Mouse (Mus musculus) liver, embryonic 12.5 days (tissue): ENCODE results near the gene Cd151. TPM values are rescaled to one million over a fixed set of nuclear protein-coding genes. Genes with fewer than 3 reads are reported as not detected.
A peak's percentile ranks its signal among the peaks of the same experiment; 100 is the strongest.
"Not testable (repeated sequence)": the region's sequence is repeated elsewhere in the genome, so short reads cannot be mapped to it uniquely, and the experiment has no call there.

Experiments used
- ATAC-seq: fragments of 200-750 bp; cut with Nextera tagmentation; 2 replicates; pipeline ENCODE4 v1.8.0; 2017; ENCODE audit warnings: moderate number of reproducible peaks, mild to moderate bottlenecking, moderate library complexity
- H3K27ac ChIP-seq: fragments of 300-500 bp; sonication (generic); 2 replicates; pipeline ENCODE4 v1.5.1; 2016; ENCODE audit warnings: mild to moderate bottlenecking
- H3K27me3 ChIP-seq: fragments of 300-500 bp; sonication (generic); replicated peaks from 2 replicates; pipeline ENCODE4 v1.6.1; 2016; ENCODE audit warnings: mild to moderate bottlenecking, moderate library complexity
- H3K36me3 ChIP-seq: fragments of 300-500 bp; sonication (generic); 2 replicates; pipeline ENCODE4 v1.6.1; 2016; ENCODE audit warnings: mild to moderate bottlenecking, moderate library complexity
- H3K4me1 ChIP-seq: fragments of 300-500 bp; sonication (generic); 2 replicates; pipeline ENCODE4 v1.6.1; 2016
- H3K4me2 ChIP-seq: fragments of 300-500 bp; sonication (generic); 2 replicates; pipeline ENCODE4 v1.6.1; 2016; ENCODE audit warnings: mild to moderate bottlenecking, moderate library complexity
- H3K4me3 ChIP-seq: fragments of 300-500 bp; sonication (generic); 2 replicates; pipeline ENCODE4 v1.5.1; 2016; ENCODE audit warnings: mild to moderate bottlenecking, moderate library complexity
- H3K9ac ChIP-seq: fragments of 300-500 bp; sonication (generic); 2 replicates; pipeline ENCODE4 v1.6.1; 2016; ENCODE audit warnings: mild to moderate bottlenecking, moderate library complexity
- H3K9me3 ChIP-seq: fragments of 300-500 bp; sonication (generic); replicated peaks from 2 replicates; pipeline ENCODE4 v1.6.1; 2016; ENCODE audit warnings: mild to moderate bottlenecking, moderate library complexity
- WGBS: fragments of 180-500 bp; shearing (Covaris S2); methylation state at CpG from one replicate; pipeline ENCODE4 v1.1.7; 2016; ENCODE audit not compliant: insufficient replicate concordance; 5-methylcytosine and 5-hydroxymethylcytosine counted together
- polyA plus RNA-seq: library from polyadenylated mRNA; unstranded; fragments of >200 nt; fragmentation: Nextera tagmentation; extraction: Ambion mirVana; gene quantifications from 2 replicates; pipeline ENCODE4 v1.2.1, GENCODE M21; 2016

Gene Cd151
- polyA plus RNA-seq, 1 experiment from 2014 or later, result 5.7 TPM

- Histone ChIP-seq H3K9me3 (no peaks in the 10 kb centered on the region), H3K4me1 (peaks cover 81% of the 10 kb centered on the region), H3K9ac (no peak overlapping the region), H3K27ac (peak overlapping the region; percentile 15), H3K4me3 (0 out of 2 replicates have a peak overlapping the region, but pooled peaks have one; percentile 65), H3K36me3 (peaks cover 60% of the 10 kb centered on the region), H3K27me3 (no peaks in the 10 kb centered on the region), H3K4me2 (no peak overlapping the region)
- WGBS, result 89% methylated on average over 12 of the region's 12 CpGs
- ATAC-seq, result no peak
These were observed 28.8 kb upstream of the Cd151 start for GRCm38 (mm10) chr7:141438201-141438968.

- Histone ChIP-seq H3K9ac (no peak overlapping the region), H3K36me3 (peaks cover 52% of the 10 kb centered on the region), H3K4me3 (no peak overlapping the region), H3K4me2 (no peak overlapping the region), H3K27ac (no peak overlapping the region), H3K27me3 (no peaks in the 10 kb centered on the region), H3K4me1 (peaks cover 78% of the 10 kb centered on the region), H3K9me3 (no peaks in the 10 kb centered on the region)
- no peak for ATAC-seq
- 90% methylated on average over 10 of the region's 10 CpGs for WGBS
These were observed 28.0 kb upstream of the Cd151 start for GRCm38 (mm10) chr7:141439140-141439679.

DNA sequence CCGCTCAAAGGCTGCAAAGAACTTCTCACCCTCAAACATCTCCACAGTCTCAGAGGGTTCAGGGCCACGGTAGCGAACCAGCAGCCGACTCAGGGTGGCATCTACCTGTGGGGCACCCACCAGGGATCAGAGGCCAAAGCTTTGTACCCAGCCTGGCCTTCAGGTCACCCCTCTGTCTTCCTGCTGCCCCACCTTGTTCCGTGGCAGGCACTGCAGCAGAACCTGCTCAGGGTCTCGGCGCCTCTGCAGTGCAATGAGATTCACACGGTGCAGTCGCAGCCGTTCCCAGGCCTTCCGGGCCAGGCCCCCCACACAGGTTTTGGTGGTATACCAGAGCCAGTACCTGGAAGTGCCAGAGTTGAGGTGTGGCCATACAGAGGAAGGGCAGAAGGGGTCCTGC lies 27.4 kb upstream of the Cd151 start:
- 93% methylated on average over 11 of the region's 11 CpGs for WGBS
- ATAC-seq, result no peak
- H3K27me3 ChIP-seq, result no peaks in the 10 kb centered on the region
- no peak overlapping the region for H3K4me2 ChIP-seq
- H3K36me3 ChIP-seq, result peaks cover 52% of the 10 kb centered on the region
- H3K9ac ChIP-seq, result no peak overlapping the region
- no peak overlapping the region for H3K4me3 ChIP-seq
- peaks cover 78% of the 10 kb centered on the region for H3K4me1 ChIP-seq
- no peak overlapping the region for H3K27ac ChIP-seq
- no peaks in the 10 kb centered on the region for H3K9me3 ChIP-seq

DNA sequence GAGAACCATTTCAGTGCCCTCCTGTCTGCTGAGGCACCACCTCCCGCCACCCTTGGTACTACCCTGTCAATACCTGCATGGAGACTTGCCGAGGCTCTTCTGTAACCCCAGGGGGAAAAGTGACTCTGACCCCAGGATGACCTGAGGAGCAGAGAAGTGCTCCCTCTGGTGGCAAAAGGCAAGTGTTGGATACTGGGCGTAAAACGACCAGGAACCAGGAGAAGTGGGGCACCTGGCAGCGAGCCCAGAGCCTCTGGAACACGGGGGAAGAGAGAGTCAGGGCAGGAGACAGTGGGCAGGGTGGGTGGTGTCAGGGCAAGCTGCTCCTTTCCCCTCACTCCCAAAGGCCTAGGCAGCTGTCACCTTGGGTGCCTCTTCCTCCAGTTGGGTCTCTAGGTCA lies 26.6 kb upstream of the Cd151 start:
- Histone ChIP-seq H3K36me3 (peaks cover 52% of the 10 kb centered on the region), H3K4me2 (no peak overlapping the region), H3K4me1 (peaks cover 72% of the 10 kb centered on the region), H3K4me3 (no peak overlapping the region), H3K27me3 (no peaks in the 10 kb centered on the region), H3K9ac (peak overlapping the region; percentile 83; the same call in 1 of the 2 replicates), H3K9me3 (no peaks in the 10 kb centered on the region), H3K27ac (no peak overlapping the region)
- no peak for ATAC-seq
- WGBS, result 46% methylated on average over 6 of the region's 6 CpGs

- 93% methylated on average over 9 of the region's 9 CpGs for WGBS
- peaks cover 70% of the 10 kb centered on the region for H3K4me1 ChIP-seq
- peak overlapping the region; percentile 90 for H3K4me2 ChIP-seq
- ATAC-seq, result no peak
- no peak overlapping the region for H3K27ac ChIP-seq
- H3K9ac ChIP-seq, result peak overlapping the region; percentile 83; the same call in 1 of the 2 replicates
- H3K36me3 ChIP-seq, result peaks cover 52% of the 10 kb centered on the region
- peak overlapping the region; percentile 68; the same call in 1 of the 2 replicates for H3K4me3 ChIP-seq
- no peaks in the 10 kb centered on the region for H3K27me3 ChIP-seq
- H3K9me3 ChIP-seq, result no peaks in the 10 kb centered on the region
These were observed 25.7 kb upstream of the Cd151 start for GRCm38 (mm10) chr7:141441460-141441859.

GRCm38 (mm10) chr7:141442199-141442598 lies 25.0 kb upstream of the Cd151 start:
- peak overlapping the region; percentile 83 for H3K9ac ChIP-seq
- no peaks in the 10 kb centered on the region for H3K27me3 ChIP-seq
- H3K4me2 ChIP-seq, result peak overlapping the region; percentile 90
- H3K4me1 ChIP-seq, result peaks cover 67% of the 10 kb centered on the region
- no peaks in the 10 kb centered on the region for H3K9me3 ChIP-seq
- 89% methylated on average over 13 of the region's 13 CpGs for WGBS
- ATAC-seq, result no peak
- peaks cover 52% of the 10 kb centered on the region for H3K36me3 ChIP-seq
- 0 out of 2 replicates have a peak overlapping the region, but pooled peaks have one; percentile 75 for H3K27ac ChIP-seq
- H3K4me3 ChIP-seq, result peak overlapping the region; percentile 68

GRCm38 (mm10) chr7:141443081-141443821 lies 23.9 kb upstream of the Cd151 start:
- WGBS, result 26% methylated on average over 12 of the region's 12 CpGs
- peak; percentile 23 for ATAC-seq
- peak overlapping the region; percentile 75 for H3K27ac ChIP-seq
- no peaks in the 10 kb centered on the region for H3K27me3 ChIP-seq
- no peaks in the 10 kb centered on the region for H3K9me3 ChIP-seq
- H3K9ac ChIP-seq, result peak overlapping the region; percentile 83
- H3K4me3 ChIP-seq, result peak overlapping the region; percentile 68
- H3K4me2 ChIP-seq, result peak overlapping the region; percentile 90
- H3K36me3 ChIP-seq, result peaks cover 49% of the 10 kb centered on the region
- peaks cover 57% of the 10 kb centered on the region for H3K4me1 ChIP-seq

- Histone ChIP-seq H3K4me2 (peak within 1 kb of the TSS; percentile 90), H3K4me3 (peak within 1 kb of the TSS; percentile 68), H3K36me3 (peaks cover 49% of the 10 kb centered on the region), H3K9ac (peak within 1 kb of the TSS; percentile 83), H3K27me3 (no peaks in the 10 kb centered on the region), H3K27ac (peak within 1 kb of the TSS; percentile 75), H3K9me3 (no peaks in the 10 kb centered on the region), H3K4me1 (peaks cover 62% of the 10 kb centered on the region)
- under 1% methylated on average over 25 of the region's 25 CpGs for WGBS
- peak; percentile 69 for ATAC-seq
These were observed 23.4 kb upstream of the Cd151 start, which contains the start of gene Pidd1 for GRCm38 (mm10) chr7:141443828-141444237. Gene Pidd1, minus strand, starts transcription at chr7:141444025.

DNA sequence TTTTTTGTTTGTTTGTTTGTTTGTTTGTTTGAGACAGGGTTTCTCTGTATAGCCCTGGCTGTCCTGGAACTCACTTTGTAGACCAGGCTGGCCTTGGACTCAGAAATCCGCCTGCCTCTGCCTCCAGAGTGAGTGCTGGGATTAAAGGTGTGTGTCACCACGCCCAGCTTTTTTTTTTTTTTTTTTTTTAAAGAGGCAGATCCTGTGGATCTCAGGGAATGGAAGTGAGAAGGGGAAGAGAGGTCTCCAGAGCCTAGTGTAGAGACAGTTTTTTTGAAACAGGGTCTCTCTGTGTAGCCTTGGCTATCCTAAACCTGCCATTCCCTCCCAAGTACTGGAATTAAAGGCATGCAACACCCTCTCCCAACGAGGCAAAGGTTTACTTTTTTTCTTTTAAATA lies 20.8 kb upstream of the Cd151 start:
- Histone ChIP-seq H3K27ac (peak overlapping the region; percentile 90; the same call in 1 of the 2 replicates), H3K36me3 (peaks cover 49% of the 10 kb centered on the region), H3K4me2 (peak overlapping the region; percentile 71), H3K4me1 (peaks cover 76% of the 10 kb centered on the region), H3K4me3 (peak overlapping the region; percentile 90; the same call in 1 of the 2 replicates)
- not testable (repeated sequence) for H3K9ac ChIP-seq, H3K27me3 ChIP-seq, H3K9me3 ChIP-seq, ATAC-seq
- 53% methylated on average over 3 of the region's 3 CpGs for WGBS

DNA sequence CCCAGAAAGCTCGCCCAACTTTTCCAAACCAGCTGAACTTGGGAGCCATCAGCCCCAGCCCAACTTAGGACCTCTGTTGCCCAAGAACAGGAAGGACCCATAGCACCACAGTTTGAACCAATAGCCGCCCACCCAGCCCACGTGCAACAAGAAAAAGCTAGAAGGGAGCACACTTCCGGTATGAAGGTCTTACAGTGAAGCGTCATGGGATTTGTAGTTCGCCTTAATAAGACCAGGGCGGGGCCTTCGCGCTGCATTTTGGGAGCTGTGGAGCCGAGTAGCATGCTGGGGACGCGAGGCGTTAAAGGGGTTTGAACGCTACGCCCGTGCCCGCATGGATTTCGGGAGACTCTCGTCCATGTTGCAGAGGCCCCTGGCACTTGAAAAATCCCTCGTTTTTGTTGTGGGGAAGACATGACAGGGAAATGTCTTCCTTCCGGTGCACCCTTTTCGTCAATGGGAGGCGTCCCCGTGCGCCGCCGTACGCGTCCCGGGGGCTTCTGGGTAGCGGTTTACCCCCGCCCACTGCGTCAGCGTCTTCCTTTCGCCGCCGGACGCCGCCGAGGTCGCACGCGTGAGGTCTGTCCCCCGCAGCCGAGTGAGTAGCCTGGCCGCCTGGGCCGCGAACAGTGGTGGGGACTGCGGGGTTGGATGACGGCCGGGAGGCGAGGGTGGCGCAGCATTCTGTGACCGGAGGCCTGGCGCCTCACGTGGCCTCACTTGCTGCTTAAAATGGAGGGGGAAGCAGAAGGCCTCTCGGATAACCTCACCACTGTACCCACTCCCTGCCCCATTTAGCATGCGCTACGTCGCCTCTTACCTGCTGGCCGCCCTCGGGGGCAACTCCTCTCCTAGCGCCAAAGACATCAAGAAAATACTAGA lies 19.8 kb upstream of the Cd151 start, which contains the start of gene Rplp2:
Gene Rplp2 (plus strand): TSS at position 261 of the 882 bp plus-strand sequence.
- peak within 1 kb of the TSS; percentile 90 for H3K4me3 ChIP-seq
- peak within 1 kb of the TSS; percentile 95 for H3K9ac ChIP-seq
- peak within 1 kb of the TSS; percentile 71 for H3K4me2 ChIP-seq
- no peaks in the 10 kb centered on the region for H3K9me3 ChIP-seq
- H3K27me3 ChIP-seq, result no peaks in the 10 kb centered on the region
- peaks cover 49% of the 10 kb centered on the region for H3K36me3 ChIP-seq
- H3K4me1 ChIP-seq, result peaks cover 76% of the 10 kb centered on the region
- peak; percentile 85 for ATAC-seq
- peak within 1 kb of the TSS; percentile 90 for H3K27ac ChIP-seq
- WGBS, result under 1% methylated on average over 63 of the region's 63 CpGs

DNA sequence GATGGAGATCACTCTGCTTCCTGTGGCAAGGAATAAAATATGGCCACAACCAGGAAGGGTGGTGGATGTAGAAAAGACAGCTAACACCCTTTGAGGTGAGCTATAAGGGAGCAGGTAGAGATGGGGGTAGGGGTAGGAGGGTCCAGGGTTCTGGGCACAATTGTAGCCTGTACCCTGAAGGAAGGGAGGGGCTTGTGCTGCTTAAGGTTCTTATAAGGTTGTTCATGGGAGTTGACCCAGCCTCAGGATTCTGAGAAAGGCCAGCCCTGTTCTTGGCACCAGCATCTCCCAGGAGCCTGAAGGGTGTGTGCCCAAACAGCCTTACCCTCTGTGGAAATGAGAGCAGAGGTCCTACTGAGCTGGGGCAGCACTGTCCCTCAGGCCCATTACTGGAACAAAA lies 15.3 kb upstream of the Cd151 start:
- Histone ChIP-seq H3K4me1 (peaks cover 66% of the 10 kb centered on the region), H3K27me3 (no peaks in the 10 kb centered on the region), H3K4me3 (no peak overlapping the region), H3K27ac (peak overlapping the region; percentile 55), H3K9me3 (no peaks in the 10 kb centered on the region), H3K9ac (no peak overlapping the region), H3K4me2 (no peak overlapping the region), H3K36me3 (peaks cover 44% of the 10 kb centered on the region)
- no peak for ATAC-seq
